Comparison of ENCODE assay signal across 9 mouse cellular contexts in genomic region chr14:21993251-21994060, GRCm38 (mm10). TPM values are rescaled to one million over a fixed set of nuclear protein-coding genes. Genes with fewer than 3 reads are reported as not detected.
DNase-seq lines count a peak whose midpoint lies in the region; ATAC-seq lines count a peak whose summit lies in the region.
"Had no signal": no experiment of that assay in that cellular context is flagged by ENCODE, and none has a peak within 500 bp of the region (broad histone marks: within the 10 kb centered on the region; RNA-seq: fewer than 3 reads in every experiment).

No protein-coding gene starts in this region.

- intact Hi-C loops in gastrocnemius, postnatal 36 days (cut with DNase I), result loop anchor here (10.0 kb wide), 1 partner anchor 451 kb away; no protein-coding TSS in a partner anchor

- ATAC-seq in heart, embryonic 16.5 days (replicated peaks; ENCODE audit: extremely low read depth, insufficient read depth, low FRiP score), result no peak
- ATAC-seq in midbrain, embryonic 13.5 days, result no peak
- no peak for ATAC-seq in erythroblast, adult 5-6 weeks (replicated peaks; ENCODE audit: low FRiP score, poor library complexity, severe bottlenecking)

- H3K4me2 ChIP-seq in heart, embryonic 16.5 days (ENCODE audit: low read depth, low read length), result peak overlapping the region; percentile 85
- peak overlapping the region; percentile 82 for H3K4me2 ChIP-seq in midbrain, embryonic 13.5 days (replicated peaks)

- WGBS in heart, embryonic 16.5 days, result 51% methylated on average over 14 of the region's 14 CpGs
- 6% methylated on average over 14 of the region's 14 CpGs for WGBS in limb, embryonic 10.5 days
- 21% methylated on average over 14 of the region's 14 CpGs for WGBS in midbrain, embryonic 13.5 days

- H3K36me3 ChIP-seq in heart, embryonic 16.5 days (ENCODE audit: control insufficient read depth, insufficient read depth), result no peaks in the 10 kb centered on the region
- H3K36me3 ChIP-seq in limb, embryonic 10.5 days, result no peaks in the 10 kb centered on the region
- no peaks in the 10 kb centered on the region for H3K36me3 ChIP-seq in midbrain, embryonic 13.5 days

- peaks cover 10% of the 10 kb centered on the region; the same call in 1 of the 2 replicates for H3K4me1 ChIP-seq in heart, embryonic 16.5 days (ENCODE audit: control insufficient read depth, insufficient read depth, low read length)
- H3K4me1 ChIP-seq in limb, embryonic 10.5 days, result peaks cover 67% of the 10 kb centered on the region
- peaks cover 66% of the 10 kb centered on the region for H3K4me1 ChIP-seq in midbrain, embryonic 13.5 days (replicated peaks)

- peak overlapping the region; percentile 64 for H3K4me3 ChIP-seq in heart, embryonic 16.5 days (ENCODE audit: low read length)
- H3K4me3 ChIP-seq in limb, embryonic 10.5 days, result peak overlapping the region; percentile 63
- H3K4me3 ChIP-seq in midbrain, embryonic 13.5 days (replicated peaks), result peak overlapping the region; percentile 60

- peaks cover 59% of the 10 kb centered on the region for H3K27me3 ChIP-seq in heart, embryonic 16.5 days (ENCODE audit: control insufficient read depth, insufficient read depth, low read length)
- peaks cover 91% of the 10 kb centered on the region for H3K27me3 ChIP-seq in limb, embryonic 10.5 days (ENCODE audit: low read depth, poor library complexity, severe bottlenecking)
- H3K27me3 ChIP-seq in midbrain, embryonic 13.5 days, result peaks cover 68% of the 10 kb centered on the region

- H3K9me3 ChIP-seq in heart, embryonic 16.5 days (replicated peaks; ENCODE audit: control insufficient read depth, low read length), result no peaks in the 10 kb centered on the region
- no peaks in the 10 kb centered on the region for H3K9me3 ChIP-seq in limb, embryonic 10.5 days (replicated peaks)
- H3K9me3 ChIP-seq in midbrain, embryonic 13.5 days, result no peaks in the 10 kb centered on the region

- H3K9ac ChIP-seq in heart, embryonic 16.5 days (ENCODE audit: low read length), result peak overlapping the region; percentile 13; the same call in 1 of the 2 replicates
- H3K9ac ChIP-seq in midbrain, embryonic 13.5 days (replicated peaks), result no peak overlapping the region; the same call in 1 of the 2 replicates

- no peak overlapping the region for H3K27ac ChIP-seq in heart, embryonic 16.5 days (ENCODE audit: low read length)
- H3K27ac ChIP-seq in limb, embryonic 10.5 days, result peak overlapping the region; percentile 72
- no peak overlapping the region for H3K27ac ChIP-seq in midbrain, embryonic 13.5 days

- peak; percentile 12 to 34 for DNase-seq in gastrocnemius, postnatal 36 days
- DNase-seq in gastrocnemius, postnatal 10 days, result no peak
- peak; percentile 67 for DNase-seq in adrenal gland, postnatal 14 days
- no peak for DNase-seq in limb, embryonic 10.5 days (ENCODE audit: low spot score)
- DNase-seq in spleen, adult 12 weeks (ENCODE audit: low spot score), result no peak

RNA-seq across cellular contexts. Expression of gene Zfp503, which starts 4.1 kb away (rescaled TPM):
- total RNA-seq in gastrocnemius, postnatal 36 days (2021), result 10 to 100 TPM in 1 of 2 experiments, 1 to 10 TPM in 1; 6.5 to 18.3 TPM
- 1 to 10 TPM; 7.3 to 8.0 TPM for total RNA-seq in gastrocnemius, postnatal 10 days (2021)
- 22.3 and 24.3 TPM in 2 replicates for total RNA-seq in adrenal gland, postnatal 14 days (2021)
- 1.9 and 2.9 TPM in 2 replicates for polyA plus RNA-seq in heart, embryonic 16.5 days (2015; fragmentation: Nextera tagmentation; extraction: Ambion mirVana)
- 18.5 and 22.6 TPM in 2 replicates for polyA plus RNA-seq in limb, embryonic 10.5 days (2016; fragmentation: Nextera tagmentation; extraction: Ambion mirVana)
- 8.0 and 11.0 TPM in 2 replicates for polyA plus RNA-seq in midbrain, embryonic 13.5 days (2015; fragmentation: Nextera tagmentation; extraction: Ambion mirVana)
- total RNA-seq in erythroblast, adult 5-6 weeks (2015; ENCODE audit: low replicate concordance), result 0.38 TPM in 1 of 2 replicates, not detected in the other
- 0.60 TPM in 1 of 2 replicates, not detected in the other for total RNA-seq in erythroblast, adult 5-6 weeks (2017; ENCODE audit: low replicate concordance)

RNA-seq across cellular contexts. Expression of gene Lrmda, which starts 26.1 kb away (rescaled TPM):
- total RNA-seq in gastrocnemius, postnatal 36 days (2021), result 1 to 10 TPM; 1.7 to 2.8 TPM
- total RNA-seq in gastrocnemius, postnatal 10 days (2021), result 1 to 10 TPM; 1.2 to 1.9 TPM
- total RNA-seq in adrenal gland, postnatal 14 days (2021), result 3.8 and 4.2 TPM in 2 replicates
- 0.34 and 0.55 TPM in 2 replicates for polyA plus RNA-seq in heart, embryonic 16.5 days (2015; fragmentation: Nextera tagmentation; extraction: Ambion mirVana)
- polyA plus RNA-seq in limb, embryonic 10.5 days (2016; fragmentation: Nextera tagmentation; extraction: Ambion mirVana), result 0.48 and 0.51 TPM in 2 replicates
- polyA plus RNA-seq in midbrain, embryonic 13.5 days (2015; fragmentation: Nextera tagmentation; extraction: Ambion mirVana), result 0.23 TPM in 1 of 2 replicates, not detected in the other
- total RNA-seq in erythroblast, adult 5-6 weeks (2015; ENCODE audit: low replicate concordance), result 2.1 TPM in 1 of 2 replicates, not detected in the other
- total RNA-seq in erythroblast, adult 5-6 weeks (2017; ENCODE audit: low replicate concordance), result 1.5 and 16.0 TPM in 2 replicates
- polyA plus RNA-seq: C2C12 had no signal

Comparison
In these comparisons a context has a peak if more than half of its experiments do, and no peak if none do; other contexts are left out.
1. DNase-seq: peak in gastrocnemius, postnatal 36 days (2 of 2) and adrenal gland, postnatal 14 days (single experiment); none in gastrocnemius, postnatal 10 days (single experiment), limb, embryonic 10.5 days (single experiment) and spleen, adult 12 weeks (single experiment).
2. RNA of gene Zfp503, which starts 4.1 kb away (total RNA-seq): 22.3 to 24.3 TPM in adrenal gland, postnatal 14 days, 6.5 to 18.3 TPM in gastrocnemius, postnatal 36 days and 7.3 to 8.0 TPM in gastrocnemius, postnatal 10 days; 0.38 to 0.60 TPM in erythroblast, adult 5-6 weeks; every median in the first group is over 4 times any median in the second.
3. Peak in every context shown above with its lines, with median percentiles within 50 percentile points of each other: H3K4me3 ChIP-seq.